Comparison of ENCODE assay signal across 9 mouse cellular contexts in the genomic region with DNA sequence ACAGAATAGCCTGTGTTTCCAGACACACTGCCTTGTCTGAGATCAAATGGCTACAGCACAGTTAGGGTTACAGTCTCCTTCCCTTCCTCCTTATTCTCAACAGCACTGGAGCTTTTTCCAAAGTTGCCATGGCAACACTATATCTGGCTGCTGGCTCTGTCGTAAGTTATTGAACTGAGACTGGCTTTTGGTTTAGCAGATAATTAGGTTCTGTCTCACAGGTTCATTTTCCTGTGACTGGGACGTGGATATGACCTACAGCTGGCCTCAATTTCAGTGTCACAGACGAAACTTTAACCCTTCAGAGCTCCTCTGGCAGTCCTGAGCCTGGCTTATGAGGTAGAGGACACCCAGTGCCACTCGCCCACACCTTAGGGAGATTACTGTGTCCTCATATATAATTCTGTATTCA.
A peak's percentile ranks its signal among the peaks of the same experiment; 100 is the strongest.
DNase-seq lines count a peak whose midpoint lies in the region; ATAC-seq lines count a peak whose summit lies in the region.
"Had no signal": no experiment of that assay in that cellular context is flagged by ENCODE, and none has a peak within 500 bp of the region (broad histone marks: within the 10 kb centered on the region; RNA-seq: fewer than 3 reads in every experiment).

No protein-coding gene starts in this region.

- no peak for DNase-seq in heart, adult 18-20 months
- peak; percentile 79 for DNase-seq in embryo, embryonic 10.5 days (ENCODE audit: low spot score)
- peak; percentile 17 for DNase-seq in midbrain, embryonic 10.5 days (ENCODE audit: low spot score)
- DNase-seq in testis, postnatal 10 days (ENCODE audit: low spot score) = no peak
- no peak for DNase-seq in gastrocnemius, adult 8-10 months (ENCODE audit: low spot score in 2 of 2)
- no peak for DNase-seq in ovary, postnatal 10 days (ENCODE audit: low spot score)

- peaks cover 16% of the 10 kb centered on the region for H3K4me1 ChIP-seq in heart, embryonic 12.5 days (replicated peaks)
- H3K4me1 ChIP-seq in hindbrain, embryonic 13.5 days (replicated peaks) = peaks cover 45% of the 10 kb centered on the region
- H3K4me1 ChIP-seq in midbrain, embryonic 10.5 days = peaks cover 21% of the 10 kb centered on the region

- ATAC-seq in heart, embryonic 12.5 days (ENCODE audit: insufficient number of reproducible peaks, low FRiP score) = peak; percentile 64; the same call in 1 of the 2 replicates
- peak; percentile 88 for ATAC-seq in hindbrain, embryonic 13.5 days (ENCODE audit: low FRiP score)

- no peak overlapping the region for H3K4me2 ChIP-seq in heart, embryonic 12.5 days
- peak overlapping the region; percentile 18 for H3K4me2 ChIP-seq in hindbrain, embryonic 13.5 days

- peak overlapping the region; percentile 7; the same call in 1 of the 2 replicates for H3K27ac ChIP-seq in heart, embryonic 12.5 days (ENCODE audit: poor library complexity, severe bottlenecking)
- peak overlapping the region; percentile 92 for H3K27ac ChIP-seq in hindbrain, embryonic 13.5 days
- H3K27ac ChIP-seq in midbrain, embryonic 10.5 days (replicated peaks) = peak overlapping the region; percentile 30; the same call in 1 of the 2 replicates
- H3K27ac ChIP-seq: macrophage had no signal

- H3K36me3 ChIP-seq in heart, embryonic 12.5 days = peaks cover 5% of the 10 kb centered on the region; the same call in 1 of the 2 replicates
- no peaks in the 10 kb centered on the region for H3K36me3 ChIP-seq in hindbrain, embryonic 13.5 days
- no peaks in the 10 kb centered on the region for H3K36me3 ChIP-seq in midbrain, embryonic 10.5 days

- H3K9ac ChIP-seq in heart, embryonic 12.5 days = no peak overlapping the region
- no peak overlapping the region for H3K9ac ChIP-seq in hindbrain, embryonic 13.5 days

- H3K9me3 ChIP-seq in heart, embryonic 12.5 days (replicated peaks) = no peaks in the 10 kb centered on the region
- no peaks in the 10 kb centered on the region for H3K9me3 ChIP-seq in hindbrain, embryonic 13.5 days
- no peaks in the 10 kb centered on the region for H3K9me3 ChIP-seq in midbrain, embryonic 10.5 days (replicated peaks)

- 29% methylated on average over 4 of the region's 4 CpGs for WGBS in heart, embryonic 12.5 days
- 12% methylated on average over 4 of the region's 4 CpGs for WGBS in hindbrain, embryonic 13.5 days
- WGBS in midbrain, embryonic 10.5 days = 21% methylated on average over 4 of the region's 4 CpGs

- no peaks in the 10 kb centered on the region for H3K27me3 ChIP-seq in heart, embryonic 12.5 days (replicated peaks)
- H3K27me3 ChIP-seq in hindbrain, embryonic 13.5 days = no peaks in the 10 kb centered on the region
- no peaks in the 10 kb centered on the region for H3K27me3 ChIP-seq in midbrain, embryonic 10.5 days (ENCODE audit: low read depth, poor library complexity, severe bottlenecking)

- no peak overlapping the region for H3K4me3 ChIP-seq in heart, embryonic 12.5 days
- H3K4me3 ChIP-seq in hindbrain, embryonic 13.5 days = no peak overlapping the region
- no peak overlapping the region for H3K4me3 ChIP-seq in midbrain, embryonic 10.5 days

Comparison
In these comparisons a context has a peak if more than half of its experiments do, and no peak if none do; other contexts are left out.
1. H3K27ac ChIP-seq: peak in every context shown above with its lines; median percentile 92 in hindbrain, embryonic 13.5 days; 30 in midbrain, embryonic 10.5 days; 7 in heart, embryonic 12.5 days.
2. DNase-seq: peak in embryo, embryonic 10.5 days (single experiment) and midbrain, embryonic 10.5 days (single experiment); none in heart, adult 18-20 months (0 of 2), testis, postnatal 10 days (single experiment), gastrocnemius, adult 8-10 months (0 of 2) and ovary, postnatal 10 days (single experiment).